Mouse (Mus musculus): ENCODE data around the gene Ccdc6. TPM values are rescaled to one million over a fixed set of nuclear protein-coding genes. Genes with fewer than 3 reads are reported as not detected.
A peak's percentile ranks its signal among the peaks of the same experiment; 100 is the strongest.

Gene Ccdc6
- total RNA-seq (2014; rRNA removed) (24.4 and 34.2 TPM in 2 replicates), polyA plus RNA-seq (2015; fragmentation: Nextera tagmentation; extraction: Ambion mirVana) (16.1 and 20.8 TPM in 2 replicates)

DNA sequence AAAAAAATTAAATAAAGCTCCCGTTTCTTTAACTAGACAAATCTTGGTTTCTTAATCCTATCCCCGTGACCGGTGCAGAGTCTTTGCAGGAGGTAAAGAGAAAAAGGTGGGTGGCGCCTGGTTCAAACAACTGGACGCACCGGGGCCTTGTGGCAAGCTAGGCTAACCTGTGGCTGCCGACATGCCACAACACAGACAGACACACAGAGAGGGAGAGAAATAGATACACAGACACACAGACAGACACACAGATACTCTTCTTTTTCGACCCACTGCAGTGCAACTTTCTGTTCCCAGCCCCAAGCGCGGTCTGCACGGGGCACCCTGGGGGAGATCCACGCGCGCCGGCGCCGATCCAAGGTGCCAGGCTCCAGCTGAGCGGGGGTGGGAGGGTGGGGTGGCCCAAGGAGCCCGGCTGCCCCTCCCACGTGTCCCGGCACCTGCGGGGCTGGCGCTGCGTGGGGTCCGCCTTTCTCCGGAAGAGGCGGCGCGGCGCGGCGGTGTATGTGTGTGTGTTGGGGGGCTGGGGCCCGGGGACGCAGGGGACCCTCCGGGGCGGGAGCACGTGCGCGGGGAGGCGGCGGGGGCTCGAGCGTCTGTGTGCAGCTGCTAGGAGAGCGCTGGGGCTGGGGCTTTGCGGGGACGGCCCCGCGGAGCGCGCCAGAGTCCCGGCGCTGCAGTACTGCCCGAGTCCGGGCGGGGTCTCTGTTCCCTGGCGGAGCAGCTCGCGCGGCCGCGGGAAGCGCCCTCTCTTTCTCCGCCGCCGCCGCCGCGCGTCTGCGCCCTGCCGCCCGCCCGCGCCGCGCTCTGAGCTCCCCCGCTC, at the start of gene Ccdc6:
Gene Ccdc6 (plus strand): TSS at position 756 of the 823 bp plus-strand sequence.
- Histone ChIP-seq H3K4me2 (ENCODE audit: low read depth) (peak within 1 kb of the TSS; percentile 90), H3K9ac (peak within 1 kb of the TSS; percentile 74), H3K4me1 (ENCODE audit: insufficient read depth) (peaks cover 12% of the 10 kb centered on the region; the same call in 1 of the 2 replicates), H3K27ac (ENCODE audit: low read depth, low read length) (peak within 1 kb of the TSS; percentile 86), H3K9me3 (ENCODE audit: low read length) (no peaks in the 10 kb centered on the region), H3K4me3 (ENCODE audit: low read depth, low read length) (peak within 1 kb of the TSS; percentile 74), H3K36me3 (ENCODE audit: insufficient read depth) (no peaks in the 10 kb centered on the region), H3K27me3 (ENCODE audit: insufficient read depth, low read length) (no peaks in the 10 kb centered on the region)
- ATAC-seq (peak; percentile 94), DNase-seq (peak; percentile 92)
- TF ChIP-seq CTCF (IDR thresholded peaks at IDR 0.05; ENCODE audit: low read depth) = peak; percentile 74
- 3% methylated on average over 41 of the region's 77 CpGs for WGBS

GRCm38 (mm10) chr10:70049771-70050170, 47.1 kb upstream of the Ccdc6 start:
- Histone ChIP-seq H3K4me3 (ENCODE audit: low read depth, low read length) (no peak overlapping the region), H3K9me3 (ENCODE audit: low read length) (no peaks in the 10 kb centered on the region), H3K36me3 (ENCODE audit: insufficient read depth) (no peaks in the 10 kb centered on the region), H3K27me3 (ENCODE audit: insufficient read depth, low read length) (no peaks in the 10 kb centered on the region), H3K27ac (ENCODE audit: low read depth, low read length) (no peak overlapping the region), H3K4me2 (ENCODE audit: low read depth) (no peak overlapping the region), H3K4me1 (ENCODE audit: insufficient read depth) (no peaks in the 10 kb centered on the region), H3K9ac (no peak overlapping the region)
- WGBS = 80% methylated on average over 7 of the region's 7 CpGs
- ATAC-seq (no peak), DNase-seq (no peak)
- TF ChIP-seq CTCF (IDR thresholded peaks at IDR 0.05; ENCODE audit: low read depth) = no peak

DNA sequence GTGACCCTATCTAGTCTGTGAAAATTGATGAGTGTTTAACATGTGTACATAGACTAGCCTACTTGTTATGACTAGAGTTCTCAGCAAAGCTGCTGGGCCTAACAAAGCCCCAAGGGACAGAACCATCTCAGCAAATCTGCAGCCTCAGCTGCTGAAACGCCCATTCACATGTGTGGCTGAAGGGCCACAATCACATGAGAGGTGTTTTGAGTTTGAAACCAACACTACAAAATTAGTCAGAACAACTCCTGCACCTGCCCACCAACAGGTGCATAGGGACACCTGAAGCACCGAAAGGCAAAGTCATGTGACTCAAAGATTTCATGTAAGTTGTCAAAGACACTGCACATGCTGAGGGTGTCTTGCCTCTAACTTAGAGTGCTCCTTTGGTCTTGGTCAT, 41.6 kb upstream of the Ccdc6 start:
- Histone ChIP-seq H3K4me2 (ENCODE audit: low read depth) (no peak overlapping the region), H3K27ac (ENCODE audit: low read depth, low read length) (no peak overlapping the region), H3K9ac (no peak overlapping the region), H3K9me3 (ENCODE audit: low read length) (no peaks in the 10 kb centered on the region), H3K4me3 (ENCODE audit: low read depth, low read length) (no peak overlapping the region), H3K27me3 (ENCODE audit: insufficient read depth, low read length) (no peaks in the 10 kb centered on the region), H3K36me3 (ENCODE audit: insufficient read depth) (no peaks in the 10 kb centered on the region), H3K4me1 (ENCODE audit: insufficient read depth) (no peaks in the 10 kb centered on the region)
- WGBS = 88% methylated on average over 2 of the region's 2 CpGs
- DNase-seq = no peak
- ATAC-seq = no peak
- no peak for TF ChIP-seq CTCF (IDR thresholded peaks at IDR 0.05; ENCODE audit: low read depth)

GRCm38 (mm10) chr10:70057064-70057463, 39.9 kb upstream of the Ccdc6 start:
- ATAC-seq = no peak
- Histone ChIP-seq H3K4me3 (ENCODE audit: low read depth, low read length) (no peak overlapping the region), H3K27ac (ENCODE audit: low read depth, low read length) (no peak overlapping the region), H3K9me3 (ENCODE audit: low read length) (no peaks in the 10 kb centered on the region), H3K4me1 (ENCODE audit: insufficient read depth) (no peaks in the 10 kb centered on the region), H3K27me3 (ENCODE audit: insufficient read depth, low read length) (no peaks in the 10 kb centered on the region), H3K4me2 (ENCODE audit: low read depth) (no peak overlapping the region), H3K36me3 (ENCODE audit: insufficient read depth) (no peaks in the 10 kb centered on the region), H3K9ac (no peak overlapping the region)
- no peak for DNase-seq
- 65% methylated on average over 3 of the region's 3 CpGs for WGBS
- TF ChIP-seq CTCF (IDR thresholded peaks at IDR 0.05; ENCODE audit: low read depth) = no peak

- no peak overlapping the region for H3K4me3 ChIP-seq (ENCODE audit: low read depth, low read length)
- no peaks in the 10 kb centered on the region for H3K27me3 ChIP-seq (ENCODE audit: insufficient read depth, low read length)
- WGBS = 44% methylated on average over 19 of the region's 19 CpGs
- H3K9ac ChIP-seq = no peak overlapping the region
- no peaks in the 10 kb centered on the region for H3K9me3 ChIP-seq (ENCODE audit: low read length)
- DNase-seq (peak; percentile 70), ATAC-seq (peak; percentile 87)
- no peak for TF ChIP-seq CTCF (IDR thresholded peaks at IDR 0.05; ENCODE audit: low read depth)
- H3K36me3 ChIP-seq (ENCODE audit: insufficient read depth) = no peaks in the 10 kb centered on the region
- no peak overlapping the region for H3K27ac ChIP-seq (ENCODE audit: low read depth, low read length)
- H3K4me1 ChIP-seq (ENCODE audit: insufficient read depth) = no peaks in the 10 kb centered on the region
- peak overlapping the region; percentile 23; the same call in 1 of the 2 replicates for H3K4me2 ChIP-seq (ENCODE audit: low read depth)
Measured at GRCm38 (mm10) chr10:70060021-70060688, 36.8 kb upstream of the Ccdc6 start.

GRCm38 (mm10) chr10:70060689-70061081, 36.2 kb upstream of the Ccdc6 start:
- Histone ChIP-seq H3K27me3 (ENCODE audit: insufficient read depth, low read length) (no peaks in the 10 kb centered on the region), H3K4me3 (ENCODE audit: low read depth, low read length) (no peak overlapping the region), H3K4me1 (ENCODE audit: insufficient read depth) (no peaks in the 10 kb centered on the region), H3K4me2 (ENCODE audit: low read depth) (0 out of 2 replicates have a peak overlapping the region, but pooled peaks have one; percentile 17), H3K27ac (ENCODE audit: low read depth, low read length) (no peak overlapping the region), H3K9ac (no peak overlapping the region), H3K9me3 (ENCODE audit: low read length) (no peaks in the 10 kb centered on the region), H3K36me3 (ENCODE audit: insufficient read depth) (no peaks in the 10 kb centered on the region)
- DNase-seq (peak; percentile 4), ATAC-seq (no peak)
- WGBS = 32% methylated on average over 10 of the region's 10 CpGs
- no peak for TF ChIP-seq CTCF (IDR thresholded peaks at IDR 0.05; ENCODE audit: low read depth)
